Mouse (Mus musculus) limb, embryonic 10.5 days (tissue): ENCODE data around the gene Prkg1. TPM values are rescaled to one million over a fixed set of nuclear protein-coding genes. Genes with fewer than 3 reads are reported as not detected.

Experiments used
- DNase-seq: peaks from one replicate; pipeline ENCODE4 v3.0.0-alpha.2; 2017; ENCODE audit warnings: low spot score
- H3K27ac ChIP-seq: fragments of 300-500 bp; sonication (generic); 2 replicates; pipeline ENCODE4 v1.5.1; 2016; ENCODE audit warnings: mild to moderate bottlenecking
- H3K27me3 ChIP-seq: fragments of 300-500 bp; sonication (generic); 2 replicates; pipeline ENCODE4 v1.6.1; 2016; ENCODE audit warnings: low read depth, mild to moderate bottlenecking; ENCODE audit not compliant: poor library complexity, severe bottlenecking
- H3K36me3 ChIP-seq: fragments of 300-500 bp; sonication (generic); 2 replicates; pipeline ENCODE4 v1.6.1; 2016; ENCODE audit warnings: mild to moderate bottlenecking, moderate library complexity
- H3K4me1 ChIP-seq: fragments of 300-500 bp; sonication (generic); 2 replicates; pipeline ENCODE4 v1.6.1; 2016
- H3K4me3 ChIP-seq: fragments of 300-500 bp; sonication (generic); 2 replicates; pipeline ENCODE4 v1.5.1; 2016; ENCODE audit warnings: mild to moderate bottlenecking, moderate library complexity
- H3K9me3 ChIP-seq: fragments of 300-500 bp; sonication (generic); replicated peaks from 2 replicates; pipeline ENCODE4 v1.6.1; 2016; ENCODE audit warnings: mild to moderate bottlenecking
- WGBS: fragments of 180-500 bp; shearing (Covaris S2); methylation state at CpG from one replicate; pipeline ENCODE4 v1.1.7; 2016; 5-methylcytosine and 5-hydroxymethylcytosine counted together
- polyA plus RNA-seq: library from polyadenylated mRNA; unstranded; fragments of >200 nt; fragmentation: Nextera tagmentation; extraction: Ambion mirVana; gene quantifications from 2 replicates; pipeline ENCODE4 v1.2.1, GENCODE M21; 2016

Prkg1 gene
- polyA plus RNA-seq, 1 experiment from 2014 or later, result 3.4 TPM

GRCm38 (mm10) chr19:30844916-30845315 lies 919.9 kb downstream of the Prkg1 start:
- Histone ChIP-seq H3K27ac (no peak overlapping the region), H3K4me3 (no peak overlapping the region), H3K9me3 (no peaks in the 10 kb centered on the region), H3K27me3 (no peaks in the 10 kb centered on the region), H3K4me1 (peaks cover 31% of the 10 kb centered on the region), H3K36me3 (no peaks in the 10 kb centered on the region)
- no peak for DNase-seq
- WGBS, result 77% methylated on average over 4 of the region's 4 CpGs

DNA sequence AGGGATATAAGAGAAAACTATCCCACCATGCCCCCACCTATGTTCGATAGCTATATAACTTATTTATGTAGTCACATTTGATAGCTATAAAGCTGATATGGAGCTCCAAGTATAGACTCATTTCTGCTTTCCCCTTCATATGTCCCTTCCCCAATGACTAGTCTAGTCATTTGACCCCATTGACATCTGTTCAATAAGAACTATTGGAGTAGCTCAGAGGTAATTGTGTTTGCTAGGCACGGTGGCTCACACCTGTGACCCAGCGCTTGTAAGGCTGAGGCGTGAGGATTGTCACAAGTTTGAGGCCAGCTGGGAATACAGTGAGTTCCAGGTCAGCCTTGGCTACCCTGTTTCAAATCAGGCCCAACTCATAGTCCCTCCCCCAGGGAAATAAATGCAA lies 921.2 kb downstream of the Prkg1 start:
- no peak overlapping the region for H3K4me3 ChIP-seq
- no peak overlapping the region for H3K27ac ChIP-seq
- DNase-seq, result no peak
- H3K4me1 ChIP-seq, result peaks cover 31% of the 10 kb centered on the region
- no peaks in the 10 kb centered on the region for H3K36me3 ChIP-seq
- H3K9me3 ChIP-seq, result no peaks in the 10 kb centered on the region
- no peaks in the 10 kb centered on the region for H3K27me3 ChIP-seq
- 83% methylated on average over 4 of the region's 4 CpGs for WGBS

DNA sequence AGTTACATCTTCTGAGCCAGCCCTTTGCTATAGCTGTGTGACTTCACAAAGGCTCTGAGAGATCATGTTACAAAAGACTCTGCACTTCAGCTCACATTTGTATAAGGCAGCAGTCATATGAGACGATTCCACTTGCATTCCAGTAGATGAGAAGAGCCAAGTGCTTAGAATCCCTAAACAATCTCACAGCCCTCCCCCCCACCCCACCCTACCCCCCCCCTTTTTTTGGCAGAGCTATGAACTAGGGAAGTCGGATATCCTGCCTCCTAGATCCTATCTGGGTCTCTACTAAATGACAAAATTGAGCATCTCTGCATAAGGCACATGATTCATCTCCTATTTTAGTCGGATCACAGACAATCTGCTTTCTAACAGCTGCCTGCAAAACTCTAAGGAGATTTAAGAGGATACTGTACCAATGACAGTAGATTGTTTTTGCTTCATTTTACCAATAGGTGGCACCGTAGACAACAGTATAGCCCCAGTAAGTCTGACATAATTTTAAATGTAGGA lies 921.7 kb downstream of the Prkg1 start:
- 13% methylated on average over 4 of the region's 4 CpGs for WGBS
- H3K9me3 ChIP-seq, result no peaks in the 10 kb centered on the region

DNA sequence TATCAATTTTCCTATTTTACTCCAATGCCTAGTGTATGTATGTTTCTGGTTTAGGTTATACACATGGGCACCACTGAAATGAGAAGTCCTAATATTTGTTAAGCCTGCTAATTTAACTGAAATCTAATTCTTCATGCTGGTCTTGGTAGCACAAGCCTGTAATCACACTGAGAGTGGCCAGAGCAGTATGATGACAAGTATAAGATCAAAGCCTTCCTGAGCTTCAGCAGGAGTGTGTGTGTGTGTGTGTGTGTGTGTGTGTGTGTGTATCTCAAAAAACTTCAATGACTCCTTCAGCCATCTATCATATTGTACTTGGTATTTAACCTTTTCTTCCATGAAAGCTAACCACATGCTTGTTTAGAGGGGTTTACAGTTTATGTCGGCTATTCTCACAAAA lies 922.2 kb downstream of the Prkg1 start:
- peak; percentile 34 for DNase-seq
- WGBS, result 60% methylated on average over 1 of the region's 1 CpGs
- Histone ChIP-seq H3K4me1 (peaks cover 31% of the 10 kb centered on the region), H3K4me3 (no peak overlapping the region), H3K27ac (no peak overlapping the region), H3K36me3 (no peaks in the 10 kb centered on the region), H3K9me3 (no peaks in the 10 kb centered on the region), H3K27me3 (no peaks in the 10 kb centered on the region)

More for the DNA sequence above, 921.7 kb downstream of the Prkg1 start:
- H3K27me3 ChIP-seq, result no peaks in the 10 kb centered on the region
- peaks cover 31% of the 10 kb centered on the region for H3K4me1 ChIP-seq
- no peak overlapping the region for H3K4me3 ChIP-seq
- no peaks in the 10 kb centered on the region for H3K36me3 ChIP-seq
- no peak for DNase-seq
- H3K27ac ChIP-seq, result no peak overlapping the region

DNA sequence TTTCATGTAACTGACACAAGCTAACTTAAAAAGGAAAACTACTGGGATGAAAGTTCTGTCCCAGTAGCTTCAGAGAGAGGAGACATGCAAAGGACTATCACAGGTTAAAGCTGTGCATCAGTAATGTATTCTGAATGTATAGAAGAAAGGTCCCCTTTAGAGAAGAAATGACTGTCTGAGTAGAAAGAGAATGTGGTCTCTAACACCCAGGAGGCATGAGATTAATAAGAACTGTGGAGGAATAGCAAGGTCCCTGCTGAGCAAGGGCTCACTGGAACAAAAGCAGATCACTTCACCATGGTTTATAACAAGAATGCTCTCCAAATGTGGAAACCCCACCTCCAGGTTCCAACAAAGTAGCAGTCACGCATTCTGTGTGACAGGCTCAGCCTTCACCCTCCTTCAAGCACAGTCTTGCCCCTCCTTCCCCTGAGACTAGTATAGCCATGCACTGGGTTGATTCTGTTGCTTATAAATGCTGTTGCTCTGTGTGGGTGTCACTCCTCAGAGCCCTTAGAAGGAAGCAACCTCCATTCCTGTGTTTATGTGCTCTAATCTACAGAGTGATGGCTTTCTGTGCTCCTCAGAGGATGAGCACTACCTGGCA lies 931.7 kb downstream of the Prkg1 start:
- 43% methylated on average over 1 of the region's 1 CpGs for WGBS

GRCm38 (mm10) chr19:30829231-30829775 lies 935.5 kb downstream of the Prkg1 start:
- H3K27me3 ChIP-seq, result no peaks in the 10 kb centered on the region

More for the DNA sequence above, 931.7 kb downstream of the Prkg1 start:
- no peak for DNase-seq
- H3K4me1 ChIP-seq, result no peaks in the 10 kb centered on the region
- no peak overlapping the region for H3K27ac ChIP-seq
- H3K9me3 ChIP-seq, result no peaks in the 10 kb centered on the region
- H3K36me3 ChIP-seq, result no peaks in the 10 kb centered on the region
- H3K4me3 ChIP-seq, result no peak overlapping the region
- no peaks in the 10 kb centered on the region for H3K27me3 ChIP-seq

DNA sequence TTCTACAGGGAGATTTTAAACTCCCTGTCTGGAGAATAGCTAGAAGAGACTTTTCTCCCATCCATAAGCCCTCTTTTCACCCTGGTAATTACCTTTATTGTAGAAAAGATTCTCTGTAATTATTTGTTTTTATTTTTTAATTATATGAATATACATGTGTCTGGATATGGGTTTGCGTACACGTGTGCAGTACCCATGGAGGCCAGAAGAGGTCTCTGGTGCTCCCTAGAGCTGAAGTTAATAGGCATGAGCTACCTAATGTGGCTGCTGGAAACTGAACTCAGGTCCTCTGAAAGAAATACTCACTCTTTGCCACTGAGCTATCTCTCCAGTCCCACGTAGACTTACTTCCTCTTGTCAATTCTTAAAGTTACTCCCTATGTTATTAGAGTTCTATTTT lies 937.0 kb downstream of the Prkg1 start:
- no peak for DNase-seq
- H3K4me3 ChIP-seq, result no peak overlapping the region
- H3K27ac ChIP-seq, result no peak overlapping the region
- 82% methylated on average over 3 of the region's 3 CpGs for WGBS
- H3K27me3 ChIP-seq, result no peaks in the 10 kb centered on the region
- no peaks in the 10 kb centered on the region for H3K9me3 ChIP-seq
- H3K36me3 ChIP-seq, result no peaks in the 10 kb centered on the region
- H3K4me1 ChIP-seq, result peaks cover 5% of the 10 kb centered on the region; the same call in 1 of the 2 replicates

More at GRCm38 (mm10) chr19:30829231-30829775, 935.5 kb downstream of the Prkg1 start:
- Histone ChIP-seq H3K9me3 (no peaks in the 10 kb centered on the region), H3K4me3 (no peak overlapping the region), H3K36me3 (no peaks in the 10 kb centered on the region), H3K27ac (no peak overlapping the region), H3K4me1 (peaks cover 5% of the 10 kb centered on the region; the same call in 1 of the 2 replicates)
- WGBS, result 84% methylated on average over 7 of the region's 7 CpGs
- no peak for DNase-seq

DNA sequence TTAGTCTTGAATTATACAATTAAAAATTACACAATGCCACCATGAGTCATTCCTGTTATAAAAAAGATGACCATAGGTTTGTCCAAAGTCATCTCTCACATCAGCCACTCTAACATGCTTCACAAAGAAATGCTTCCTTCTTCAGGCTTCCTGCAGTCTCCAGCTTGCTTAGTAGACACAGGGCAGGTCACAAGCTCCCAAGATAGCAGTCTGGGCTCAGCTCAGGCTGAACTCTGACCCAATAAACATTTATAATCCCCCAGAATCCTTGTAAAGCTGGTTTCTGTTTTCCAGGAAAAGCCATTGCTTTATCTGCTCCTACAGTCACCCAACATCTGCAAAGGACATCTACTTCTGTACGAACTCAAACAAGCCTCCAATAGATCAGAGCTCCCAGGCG lies 938.7 kb downstream of the Prkg1 start:
- WGBS, result 34% methylated on average over 2 of the region's 2 CpGs
- Histone ChIP-seq H3K4me3 (no peak overlapping the region), H3K4me1 (peaks cover 5% of the 10 kb centered on the region; the same call in 1 of the 2 replicates), H3K36me3 (no peaks in the 10 kb centered on the region), H3K9me3 (no peaks in the 10 kb centered on the region), H3K27me3 (no peaks in the 10 kb centered on the region), H3K27ac (no peak overlapping the region)
- DNase-seq, result no peak

- 68% methylated on average over 6 of the region's 6 CpGs for WGBS
- no peaks in the 10 kb centered on the region for H3K36me3 ChIP-seq
- DNase-seq, result no peak
- H3K27me3 ChIP-seq, result no peaks in the 10 kb centered on the region
- H3K4me1 ChIP-seq, result 0 out of 2 replicates have a peak, but pooled peaks cover 2% of the 10 kb centered on the region
- no peak overlapping the region for H3K4me3 ChIP-seq
- H3K9me3 ChIP-seq, result no peaks in the 10 kb centered on the region
- no peak overlapping the region for H3K27ac ChIP-seq
Observed at GRCm38 (mm10) chr19:30815661-30816060, 949.2 kb downstream of the Prkg1 start.

DNA sequence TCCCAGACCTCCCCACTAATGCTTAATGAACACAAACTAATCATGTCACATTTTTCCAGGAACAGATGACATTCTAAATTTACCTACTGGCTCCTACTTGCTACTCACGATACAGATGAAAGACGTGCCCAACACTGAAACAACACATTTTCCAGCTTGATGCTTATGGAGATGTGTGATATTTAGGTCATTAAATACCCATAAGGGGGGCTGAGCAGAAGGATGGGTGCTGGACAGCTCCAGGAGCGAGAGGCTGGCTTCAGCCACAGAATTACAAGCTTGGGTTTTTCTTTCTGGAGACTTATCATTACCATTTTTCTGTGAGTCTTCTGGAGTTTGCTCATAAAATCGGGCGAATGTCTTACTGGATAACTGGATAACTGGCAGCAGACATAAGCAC lies 958.6 kb downstream of the Prkg1 start:
- Histone ChIP-seq H3K27me3 (no peaks in the 10 kb centered on the region), H3K4me1 (no peaks in the 10 kb centered on the region), H3K36me3 (no peaks in the 10 kb centered on the region), H3K27ac (no peak overlapping the region), H3K9me3 (no peaks in the 10 kb centered on the region), H3K4me3 (no peak overlapping the region)
- no peak for DNase-seq
- WGBS, result 87% methylated on average over 5 of the region's 5 CpGs

- Histone ChIP-seq H3K4me3 (no peak overlapping the region), H3K27ac (no peak overlapping the region), H3K4me1 (no peaks in the 10 kb centered on the region), H3K27me3 (no peaks in the 10 kb centered on the region), H3K9me3 (no peaks in the 10 kb centered on the region), H3K36me3 (no peaks in the 10 kb centered on the region)
- DNase-seq, result no peak
- 76% methylated on average over 2 of the region's 2 CpGs for WGBS
Observed at GRCm38 (mm10) chr19:30780803-30781202, 984.0 kb downstream of the Prkg1 start.

DNA sequence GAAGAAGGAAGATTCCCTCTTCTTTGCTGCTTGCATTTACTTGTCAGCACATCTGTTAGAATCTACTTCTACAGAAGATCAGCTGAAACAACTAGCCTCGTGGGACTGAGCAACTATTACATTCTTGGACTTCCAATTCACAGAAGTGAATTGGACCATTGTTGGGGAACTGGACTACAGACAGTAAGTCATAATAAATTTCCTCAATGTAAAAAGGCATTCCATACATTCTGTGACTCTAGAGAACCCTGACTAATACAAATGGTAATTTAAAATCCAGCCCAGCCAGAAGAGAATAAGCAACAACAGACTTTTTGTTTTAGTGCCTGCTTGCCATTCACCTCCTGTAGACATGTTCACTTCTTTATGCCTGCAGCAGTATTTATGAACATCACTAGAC lies 996.5 kb downstream of the Prkg1 start:
- H3K9me3 ChIP-seq, result no peaks in the 10 kb centered on the region
- H3K4me3 ChIP-seq, result no peak overlapping the region
- H3K27ac ChIP-seq, result no peak overlapping the region
- 77% methylated on average over 1 of the region's 1 CpGs for WGBS
- no peak for DNase-seq
- H3K4me1 ChIP-seq, result no peaks in the 10 kb centered on the region
- H3K36me3 ChIP-seq, result no peaks in the 10 kb centered on the region
- no peaks in the 10 kb centered on the region for H3K27me3 ChIP-seq

- no peaks in the 10 kb centered on the region for H3K9me3 ChIP-seq
- H3K27me3 ChIP-seq, result no peaks in the 10 kb centered on the region
- H3K4me1 ChIP-seq, result no peaks in the 10 kb centered on the region
- no peak for DNase-seq
- no peak overlapping the region for H3K4me3 ChIP-seq
- no peak overlapping the region for H3K27ac ChIP-seq
- H3K36me3 ChIP-seq, result no peaks in the 10 kb centered on the region
Observed at GRCm38 (mm10) chr19:30744426-30744825, 1020.4 kb downstream of the Prkg1 start.
